Mouse (Mus musculus) midbrain, embryonic 11.5 days (tissue): ENCODE measurements around the gene Kmt2a. TPM values are rescaled to one million over a fixed set of nuclear protein-coding genes. Genes with fewer than 3 reads are reported as not detected.

Experiments used
- ATAC-seq: fragments of 200-750 bp; cut with Nextera tagmentation; 2 replicates; pipeline ENCODE4 v1.8.0; 2017; ENCODE audit warnings: moderate TSS enrichment, moderate library complexity; ENCODE audit not compliant: low FRiP score
- DNase-seq: peaks from one replicate; pipeline ENCODE4 v3.0.0; 2015; ENCODE audit warnings: low spot score; ENCODE audit errors: missing footprints
- H3K27ac ChIP-seq: fragments of 300-500 bp; sonication (generic); 2 replicates; pipeline ENCODE4 v1.5.1; 2014; ENCODE audit warnings: low read depth, low read length
- H3K27me3 ChIP-seq: fragments of 300-500 bp; sonication (generic); 2 replicates; pipeline ENCODE4 v1.6.1; 2014; ENCODE audit warnings: mild to moderate bottlenecking, low read length, moderate library complexity, mixed read lengths; ENCODE audit not compliant: control insufficient read depth, insufficient read depth
- H3K36me3 ChIP-seq: fragments of 300-500 bp; sonication (generic); 2 replicates; pipeline ENCODE4 v1.6.1; 2014; ENCODE audit warnings: mild to moderate bottlenecking, low read length, moderate library complexity, mixed read lengths; ENCODE audit not compliant: control insufficient read depth, insufficient read depth
- H3K4me1 ChIP-seq: fragments of 300-500 bp; sonication (generic); 2 replicates; pipeline ENCODE4 v1.6.1; 2014; ENCODE audit warnings: low read length; ENCODE audit not compliant: control insufficient read depth, insufficient read depth
- H3K4me2 ChIP-seq: fragments of 300-500 bp; sonication (generic); 2 replicates; pipeline ENCODE4 v1.6.1; 2014; ENCODE audit warnings: mild to moderate bottlenecking, moderate library complexity
- H3K4me3 ChIP-seq: fragments of 300-500 bp; sonication (generic); 2 replicates; pipeline ENCODE4 v1.5.1; 2014; ENCODE audit warnings: low read depth, low read length
- H3K9ac ChIP-seq: fragments of 300-500 bp; sonication (generic); 2 replicates; pipeline ENCODE4 v1.6.1; 2014; ENCODE audit warnings: low read length
- H3K9me3 ChIP-seq: fragments of 300-500 bp; sonication (generic); 2 replicates; pipeline ENCODE4 v1.6.1; 2016; ENCODE audit warnings: low read length; ENCODE audit not compliant: control insufficient read depth
- WGBS: fragments of 180-500 bp; shearing (Covaris S2); extraction: QIAGEN DNeasy Blood & Tissue Kit; methylation state at CpG from one replicate; pipeline ENCODE4 v1.1.7; 2014; 5-methylcytosine and 5-hydroxymethylcytosine counted together
- polyA plus RNA-seq: library from polyadenylated mRNA; unstranded; fragments of >200 nt; fragmentation: Nextera tagmentation; extraction: Ambion mirVana; gene quantifications from 2 replicates; pipeline ENCODE4 v1.2.1, GENCODE M21; 2014

Gene Kmt2a
- polyA plus RNA-seq, 1 experiment from 2014 or later, result 14.0 TPM

- ATAC-seq (no peak), DNase-seq (no peak)
- H3K36me3 ChIP-seq, result peaks cover 7% of the 10 kb centered on the region; the same call in 1 of the 2 replicates
Measured at GRCm38 (mm10) chr9:44760873-44761272, 120.2 kb downstream of the Kmt2a start.

More at GRCm38 (mm10) chr9:44760873-44761272, 120.2 kb downstream of the Kmt2a start:
- Histone ChIP-seq H3K4me1 (no peaks in the 10 kb centered on the region), H3K27me3 (no peaks in the 10 kb centered on the region), H3K4me3 (no peak overlapping the region), H3K9ac (no peak overlapping the region), H3K4me2 (no peak overlapping the region), H3K27ac (no peak overlapping the region), H3K9me3 (no peaks in the 10 kb centered on the region)
- WGBS, result 89% methylated on average over 2 of the region's 2 CpGs

Other genes with a start within 250 kb of the Kmt2a start
- not detected in 2 replicates for gene Treh, start 208.1 kb downstream of the Kmt2a start, polyA plus RNA-seq
- gene Phldb1, start 146.1 kb downstream of the Kmt2a start, polyA plus RNA-seq, result 28.8 and 32.8 TPM in 2 replicates
- gene Arcn1, start 113.5 kb downstream of the Kmt2a start, polyA plus RNA-seq, result 191 and 213 TPM in 2 replicates
- 141 and 149 TPM in 2 replicates for gene Ift46, start 113.4 kb downstream of the Kmt2a start, polyA plus RNA-seq
- 2.1 and 2.7 TPM in 2 replicates for gene Tmem25, start 82.0 kb downstream of the Kmt2a start, polyA plus RNA-seq
- not detected in 2 replicates for gene Ttc36, start 78.2 kb downstream of the Kmt2a start, polyA plus RNA-seq
- gene Atp5l, start 39.4 kb upstream of the Kmt2a start, polyA plus RNA-seq, result 574 and 619 TPM in 2 replicates
- gene Ube4a, start 84.3 kb upstream of the Kmt2a start, polyA plus RNA-seq, result 32.1 and 37.2 TPM in 2 replicates
- gene Cd3g, start 99.1 kb upstream of the Kmt2a start, polyA plus RNA-seq, result not detected in 2 replicates
- not detected in 2 replicates for gene Cd3d, start 100.5 kb upstream of the Kmt2a start, polyA plus RNA-seq
- gene Cd3e, start 128.3 kb upstream of the Kmt2a start, polyA plus RNA-seq, result not detected in 2 replicates
- gene Mpzl2, start 158.5 kb upstream of the Kmt2a start, polyA plus RNA-seq, result 0.63 and 0.65 TPM in 2 replicates
- gene Mpzl3, start 173.9 kb upstream of the Kmt2a start, polyA plus RNA-seq, result 2.3 and 2.6 TPM in 2 replicates
- 0.31 TPM in 1 of 2 replicates, not detected in the other for gene Jaml, start 197.9 kb upstream of the Kmt2a start, polyA plus RNA-seq
- 3.4 and 3.5 TPM in 2 replicates for gene Scn2b, start 236.5 kb upstream of the Kmt2a start, polyA plus RNA-seq